Mouse (Mus musculus) heart, postnatal 25 days (tissue): ENCODE data around the gene 4930404N11Rik. TPM values are rescaled to one million over a fixed set of nuclear protein-coding genes. Genes with fewer than 3 reads are reported as not detected.

Source experiments
- DNase-seq: peaks from one replicate; pipeline ENCODE4 v3.0.0; 2022; ENCODE audit warnings: low spot score
- intact Hi-C: fragments of 180-260 bp; cut with DNase I; formaldehyde crosslinking; loops from one replicate; pipeline ENCODE4 v1.15.1; 2025
- total RNA-seq, 2 experiments: library from RNA; stranded (reverse); gene quantifications; 2 replicates each; pipeline ENCODE4 v1.2.3; 2021

Gene 4930404N11Rik
- total RNA-seq: 1 to 10 TPM in 1 of 2 experiments, under 1 TPM in 1; 0.78 to 1.2 TPM

DNA sequence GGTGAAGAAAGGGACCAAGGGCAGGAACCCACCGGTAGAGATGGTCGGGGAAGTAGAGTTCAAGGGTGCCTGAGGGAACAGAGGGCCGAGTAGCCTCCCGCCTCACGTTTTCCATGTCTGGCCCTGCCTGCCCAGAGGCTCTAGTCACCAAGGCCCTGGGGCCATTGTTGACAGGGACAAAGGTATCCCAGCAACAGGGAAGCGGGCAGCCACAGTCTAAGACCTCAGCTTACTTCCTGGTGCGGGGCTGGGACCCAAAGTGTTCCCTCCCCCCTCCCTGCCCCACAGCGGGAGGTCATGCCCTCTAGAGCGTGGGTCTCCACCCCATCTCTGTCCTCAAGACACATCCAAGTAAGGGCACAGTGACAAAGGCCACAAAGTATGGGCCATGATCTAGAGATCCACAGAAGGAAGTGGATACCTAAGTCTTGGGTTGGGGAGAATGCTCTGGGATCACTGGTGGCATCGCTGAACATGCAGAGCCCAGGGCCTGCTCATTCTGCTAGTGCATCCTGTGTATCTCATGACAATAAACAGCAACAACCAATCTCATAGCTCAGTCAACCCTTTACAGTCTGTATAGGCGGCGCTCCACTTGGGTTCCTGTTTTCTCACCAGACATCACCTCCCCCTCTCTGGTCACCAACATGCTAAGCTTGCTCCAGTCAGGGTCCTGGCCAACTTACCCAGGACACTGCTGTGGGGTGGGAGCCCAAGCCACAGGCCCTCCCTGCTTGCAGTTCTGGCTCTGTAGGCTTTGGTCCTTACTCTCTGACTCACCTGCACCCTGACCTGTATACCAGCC lies at the start of gene 4930404N11Rik:
Gene 4930404N11Rik, minus strand, starts transcription at position 145 of the 805 bp plus-strand sequence.
- intact Hi-C loops: no loop called here
- no peak for DNase-seq

DNA sequence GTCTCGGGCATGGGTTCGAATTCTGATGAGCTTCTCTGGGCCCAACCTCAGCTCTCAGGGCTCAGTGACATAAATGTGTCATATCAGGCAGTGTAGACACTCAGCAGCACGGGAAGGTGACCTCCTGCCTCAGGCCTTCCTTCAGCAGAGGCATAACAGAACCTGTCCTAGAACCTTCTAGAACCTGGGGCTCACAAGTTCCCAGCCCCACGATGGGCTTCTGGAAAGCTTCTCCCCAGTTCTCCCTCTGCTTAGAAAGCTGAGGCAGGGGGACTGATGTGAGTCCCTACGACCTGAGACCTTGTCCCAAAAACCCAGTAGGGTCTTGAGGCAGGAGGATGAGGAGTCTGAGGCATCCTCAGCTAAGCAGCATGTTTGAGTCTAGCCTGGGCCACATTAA lies 49.5 kb upstream of the 4930404N11Rik start:
- intact Hi-C loops: no loop called here
- DNase-seq: no peak

DNA sequence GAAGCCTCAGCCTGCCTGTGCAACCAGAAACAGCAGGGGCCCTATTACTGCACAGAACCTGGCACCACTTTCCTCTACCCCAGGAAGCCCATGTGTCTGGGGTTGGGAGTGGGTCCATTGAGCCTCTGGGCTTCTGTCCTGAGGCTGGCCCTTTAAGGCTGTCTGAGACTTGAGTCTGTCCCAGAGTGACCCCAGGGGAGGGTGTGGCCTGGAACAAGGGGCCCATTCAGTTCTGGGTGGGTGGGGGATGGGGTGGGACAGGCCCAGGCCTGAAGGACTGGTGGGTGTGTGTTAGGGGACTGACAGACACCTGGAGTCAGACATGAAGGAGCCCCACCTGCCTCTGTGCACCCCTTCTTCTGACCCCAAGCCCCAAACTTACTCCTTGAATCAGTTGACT lies 49.1 kb upstream of the 4930404N11Rik start:
- intact Hi-C loops: no loop called here
- no peak for DNase-seq

DNA sequence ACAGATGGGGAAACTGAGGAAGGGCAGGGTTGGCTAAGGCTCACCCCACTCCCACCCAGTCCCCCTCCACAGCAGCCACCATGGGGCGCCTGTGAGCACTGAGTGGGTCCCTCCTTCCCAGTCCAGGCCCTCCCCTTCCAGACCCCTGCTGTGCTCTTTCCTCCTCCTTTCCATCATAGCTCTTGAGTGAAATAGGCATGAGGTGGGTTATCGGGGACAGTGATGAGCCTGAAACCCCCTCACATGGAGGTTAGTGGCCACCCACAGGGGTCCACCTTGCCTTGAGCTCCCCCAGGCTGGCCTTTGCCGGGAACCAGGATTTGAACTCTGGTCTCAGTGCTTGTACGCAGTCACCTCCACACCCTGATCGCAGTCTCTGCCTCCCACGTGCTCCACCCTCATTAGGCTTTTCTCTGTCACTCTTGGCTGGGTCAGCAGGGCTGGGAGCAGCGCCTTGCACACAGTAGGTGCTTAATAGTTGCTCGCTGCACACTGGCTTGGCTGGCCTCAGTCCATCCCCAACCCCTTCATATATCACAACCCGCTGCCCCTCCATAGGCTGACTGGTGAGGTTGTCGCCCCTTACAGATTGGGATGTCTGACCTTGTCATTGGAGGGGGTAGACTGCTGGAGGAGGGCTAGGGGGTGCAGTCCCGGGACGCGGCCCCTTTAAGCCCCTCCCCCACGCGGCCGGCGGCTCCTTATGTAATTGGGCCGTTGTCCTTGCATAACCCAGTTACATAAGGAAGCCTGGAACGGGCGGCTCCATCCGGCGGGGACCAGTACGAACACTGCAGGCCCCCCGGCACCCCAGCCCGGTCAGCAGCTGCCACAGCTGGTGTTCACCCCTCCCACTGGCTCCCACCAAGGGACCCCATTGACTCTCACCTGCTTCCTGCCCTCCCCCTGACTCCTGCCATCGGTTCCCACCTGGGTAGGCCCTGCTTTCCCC lies 48.0 kb upstream of the 4930404N11Rik start:
- DNase-seq: peak; percentile 89
- intact Hi-C loops: no loop called here

DNA sequence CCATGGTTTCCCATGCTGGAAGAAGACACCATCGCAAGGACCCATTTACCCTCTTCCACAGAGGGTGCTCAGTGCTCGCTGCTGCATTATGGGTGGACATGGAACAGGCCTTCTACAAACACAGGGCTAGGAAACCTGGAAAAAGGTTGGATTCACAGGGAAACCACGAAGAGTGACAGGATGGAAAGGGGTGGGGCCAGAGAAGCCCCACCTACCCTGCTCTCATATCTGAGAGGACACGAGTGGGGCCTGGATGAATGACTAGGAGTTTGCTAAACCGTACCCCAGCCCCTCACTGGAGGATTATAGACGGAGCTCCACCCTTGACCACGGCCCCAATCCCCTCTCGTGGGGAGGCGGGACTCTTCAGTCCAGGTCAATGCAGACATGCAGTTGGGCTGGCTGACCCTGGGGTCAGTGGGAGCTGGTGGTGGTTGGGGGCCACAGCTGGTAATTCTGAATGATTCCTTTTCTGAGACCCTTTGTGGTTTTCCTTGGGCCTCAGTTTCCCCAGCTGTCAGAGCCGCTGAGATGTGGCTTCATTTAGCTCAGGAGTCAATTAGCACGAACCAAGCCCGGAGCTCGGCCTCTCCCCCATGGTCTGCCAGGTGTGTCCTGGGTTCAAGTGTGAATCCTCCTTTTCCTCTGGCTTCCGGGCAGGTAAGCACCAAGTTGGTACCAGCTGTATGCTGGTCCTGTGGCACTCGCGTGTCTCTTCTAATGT lies 47.1 kb upstream of the 4930404N11Rik start:
- DNase-seq: no peak
- intact Hi-C loops: loop anchor here (1.0 kb wide), 1 partner anchor 18 kb away; no protein-coding TSS in a partner anchor

GRCm38 (mm10) chr10:81411471-81412400 lies 46.1 kb upstream of the 4930404N11Rik start:
- DNase-seq: peak; percentile 96
- intact Hi-C loops: loop anchor here (1.0 kb wide), 1 partner anchor 19 kb away; no protein-coding TSS in a partner anchor

DNA sequence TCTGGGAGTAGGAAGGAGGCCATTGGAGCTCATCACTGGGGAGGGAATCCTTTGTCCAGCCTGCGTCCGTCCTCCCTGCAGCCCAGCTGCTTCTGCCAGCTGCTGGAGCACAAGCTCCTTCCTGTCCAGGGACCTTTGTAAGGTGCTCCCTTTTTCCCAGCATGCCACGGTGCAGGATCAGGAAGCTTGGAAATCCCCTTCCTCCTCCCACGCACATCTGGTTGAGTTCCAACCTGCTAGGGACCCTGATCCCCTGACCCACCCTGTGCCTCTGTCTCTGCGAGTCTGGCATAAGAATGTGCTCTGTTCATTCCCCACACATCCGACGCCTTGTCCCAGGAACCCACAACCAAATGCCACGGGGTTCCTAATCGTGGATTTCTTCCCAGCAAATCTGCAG lies 45.4 kb upstream of the 4930404N11Rik start:
- DNase-seq: no peak
- intact Hi-C loops: no loop called here

DNA sequence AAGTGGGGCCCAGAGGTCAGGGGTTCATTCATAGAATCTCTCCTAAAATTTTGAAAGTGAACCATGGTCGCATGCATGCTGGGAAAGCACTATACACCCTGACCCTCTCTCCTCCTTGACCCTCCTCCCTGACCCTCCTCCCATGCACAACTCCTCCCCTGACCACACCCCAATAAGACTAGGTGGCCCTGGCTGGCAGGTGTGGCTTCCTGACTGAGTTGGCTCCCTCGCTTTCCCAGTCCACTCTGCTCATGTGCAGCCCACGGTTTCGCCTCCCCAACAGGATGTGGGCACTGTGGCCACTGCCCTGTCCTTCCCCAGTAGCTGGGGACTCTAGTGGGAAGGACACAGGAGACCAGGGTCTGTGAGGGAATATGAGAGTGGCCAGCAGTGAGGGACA lies 44.7 kb upstream of the 4930404N11Rik start:
- no peak for DNase-seq
- intact Hi-C loops: no loop called here

GRCm38 (mm10) chr10:81409330-81409729 lies 43.7 kb upstream of the 4930404N11Rik start:
- intact Hi-C loops: loop anchor here (5.0 kb wide), 1 partner anchor 133 kb away; no protein-coding TSS in a partner anchor
- DNase-seq: no peak

DNA sequence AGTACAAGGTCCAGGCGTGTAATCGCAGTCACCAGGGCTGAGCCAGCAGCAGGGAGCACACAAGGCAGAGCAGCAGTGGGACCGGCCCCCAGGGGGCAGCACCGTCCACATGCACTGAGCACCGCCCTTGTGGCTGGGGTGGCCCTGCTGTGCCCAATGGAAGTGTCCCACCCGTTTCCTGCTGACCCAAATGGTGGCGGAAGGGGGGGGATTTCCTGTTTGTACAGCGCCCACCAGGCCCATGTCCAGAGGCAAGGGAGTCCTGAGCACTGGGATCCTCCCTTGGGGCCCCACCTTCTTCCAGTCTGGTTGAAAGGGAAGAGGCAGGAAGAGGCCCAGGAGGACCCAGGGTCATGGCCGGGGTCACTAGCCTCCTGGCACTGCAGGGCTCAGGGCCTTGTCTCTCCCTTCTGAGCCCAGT lies 43.3 kb upstream of the 4930404N11Rik start:
- intact Hi-C loops: loop anchor here (5.0 kb wide), 1 partner anchor 133 kb away; no protein-coding TSS in a partner anchor
- DNase-seq: peak; percentile 88

DNA sequence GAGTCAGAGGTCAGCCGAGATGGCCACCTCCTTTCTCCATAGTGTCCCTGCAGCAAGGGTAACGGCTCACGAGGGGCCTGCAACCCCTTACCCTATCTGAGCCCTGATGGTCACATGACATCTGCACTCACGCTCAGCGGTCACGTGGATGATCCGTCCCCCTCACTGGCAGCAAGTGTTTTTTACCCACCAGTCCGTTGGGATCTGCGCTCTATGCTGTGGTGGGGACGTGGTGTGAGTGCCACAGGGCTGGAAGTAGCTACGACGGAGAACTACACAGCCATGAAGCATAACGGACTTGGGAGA lies 42.8 kb upstream of the 4930404N11Rik start:
- intact Hi-C loops: loop anchor here (5.0 kb wide), 1 partner anchor 134 kb away; no protein-coding TSS in a partner anchor
- DNase-seq: no peak

- DNase-seq: peak; percentile 83
- intact Hi-C loops: loop anchor here (5.0 kb wide), 1 partner anchor 135 kb away; no protein-coding TSS in a partner anchor
Measured at GRCm38 (mm10) chr10:81407539-81408423, 42.2 kb upstream of the 4930404N11Rik start.

GRCm38 (mm10) chr10:81406504-81407440 lies 41.2 kb upstream of the 4930404N11Rik start:
- intact Hi-C loops: loop anchor here (5.0 kb wide), 1 partner anchor 136 kb away; no protein-coding TSS in a partner anchor
- DNase-seq: no peak

GRCm38 (mm10) chr10:81405588-81406201 lies 40.1 kb upstream of the 4930404N11Rik start:
- intact Hi-C loops: loop anchor here (2.0 to 5.0 kb wide), 2 partner anchors 77 to 137 kb away; partner anchors contain the start of gene Tbxa2r
- no peak for DNase-seq

GRCm38 (mm10) chr10:81404720-81405119 lies 39.1 kb upstream of the 4930404N11Rik start:
- no peak for DNase-seq
- intact Hi-C loops: loop anchor here (2.0 to 5.0 kb wide), 2 partner anchors 76 to 138 kb away; partner anchors contain the start of gene Tbxa2r

- intact Hi-C loops: loop anchor here (2.0 kb wide), 1 partner anchor 75 kb away; the partner anchor contains the start of gene Tbxa2r
- DNase-seq: no peak
Measured at GRCm38 (mm10) chr10:81404082-81404481, 38.5 kb upstream of the 4930404N11Rik start.
